Mouse (Mus musculus) kidney, postnatal 14 days (tissue): ENCODE results near the gene Sort1.

Source experiments
- DNase-seq: peaks from one replicate; pipeline ENCODE4 v3.0.0; 2022; ENCODE audit warnings: mixed read lengths

The Sort1 gene

GRCm38 (mm10) chr3:108295379-108296219 is 11.7 kb downstream of the Sort1 start:
- peak; percentile 63 for DNase-seq

DNA sequence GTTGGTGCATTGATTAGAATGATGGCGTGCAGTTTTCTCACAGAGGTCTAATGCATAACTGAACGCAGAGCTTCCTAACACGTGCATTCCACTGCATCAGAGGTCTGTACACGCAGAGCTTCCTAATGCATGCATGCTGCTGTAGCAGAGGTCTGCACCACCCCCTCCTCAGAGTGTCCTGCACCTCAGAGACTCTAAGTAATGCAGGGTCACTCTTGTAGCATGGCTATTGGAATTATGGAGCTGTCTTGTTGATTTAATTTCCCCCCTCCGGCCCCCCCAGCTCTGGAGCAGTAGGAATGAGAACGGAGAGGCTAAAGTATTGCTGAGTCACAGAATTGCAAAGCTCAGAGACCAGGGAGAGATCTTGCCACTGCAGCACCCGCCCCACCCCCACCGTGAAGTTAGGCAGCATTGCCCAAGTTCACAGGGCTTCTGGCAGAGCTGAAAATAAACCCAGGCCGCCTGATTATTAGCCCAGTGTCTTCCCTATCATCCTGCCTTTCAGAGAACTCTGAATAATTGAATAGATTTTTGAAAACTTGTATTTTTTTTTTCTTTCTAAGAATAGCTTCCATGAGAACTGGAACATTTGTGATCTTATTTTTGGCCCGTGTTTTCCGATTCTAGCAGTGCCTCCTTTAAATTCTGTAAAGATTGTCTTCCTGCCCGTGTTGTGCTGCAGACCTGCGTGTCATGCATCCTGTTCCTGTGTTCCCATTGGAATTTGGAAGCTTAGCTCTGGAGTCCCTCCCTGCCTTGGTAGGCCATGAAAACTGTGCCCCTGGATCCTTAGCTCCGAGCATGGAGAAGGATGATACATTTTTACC is 12.6 kb downstream of the Sort1 start:
- DNase-seq, result peak; percentile 71

- no peak for DNase-seq
These were observed 13.2 kb downstream of the Sort1 start for GRCm38 (mm10) chr3:108297050-108297419.

GRCm38 (mm10) chr3:108297603-108298553 is 14.0 kb downstream of the Sort1 start:
- no peak for DNase-seq

DNA sequence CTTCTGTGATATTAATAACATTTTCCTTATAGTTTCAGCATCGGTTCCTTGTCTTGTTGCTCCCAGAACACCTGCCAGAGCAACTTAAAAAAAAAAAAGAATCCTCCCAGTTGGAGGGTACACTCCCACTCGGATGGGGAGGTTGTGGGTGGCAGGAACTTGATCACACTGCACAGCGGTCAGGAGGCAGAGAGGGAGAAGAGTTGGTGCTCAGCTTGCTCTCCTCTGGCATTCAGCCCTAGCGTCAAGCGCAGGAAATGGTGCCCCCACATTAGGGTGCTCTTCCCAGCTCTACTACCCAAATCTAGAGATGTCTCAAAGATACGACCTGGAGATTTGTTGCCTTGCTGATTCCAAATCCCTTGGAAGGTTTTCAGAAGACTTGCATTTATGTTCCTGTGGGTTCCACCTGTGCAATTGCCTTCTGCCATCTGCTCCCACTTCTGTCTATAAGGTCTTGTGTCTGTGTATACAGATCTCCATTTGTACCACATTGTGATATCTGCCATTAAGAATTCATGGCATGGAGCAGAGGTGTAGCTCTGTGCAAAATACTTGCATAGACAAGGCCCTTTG is 16.7 kb downstream of the Sort1 start:
- DNase-seq, result no peak

DNA sequence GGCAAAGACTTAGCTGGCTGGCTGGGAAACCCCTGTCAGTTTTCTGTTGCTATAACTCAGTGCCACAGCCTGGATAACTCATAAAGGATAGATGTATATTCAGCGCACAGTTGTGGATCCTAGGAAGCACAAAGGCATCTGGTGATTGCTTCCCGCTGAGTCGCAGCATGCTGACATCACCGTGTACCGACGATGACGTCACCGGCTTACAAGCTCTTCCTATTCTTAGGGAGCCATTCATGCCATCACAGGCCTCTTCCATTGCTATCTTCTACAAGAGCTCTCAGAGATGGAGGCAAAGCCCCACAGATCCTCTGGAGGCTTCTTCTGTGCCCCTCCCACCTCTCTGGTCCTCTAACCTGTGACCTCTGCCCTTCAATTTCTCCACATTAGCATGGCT is 19.8 kb downstream of the Sort1 start:
- DNase-seq, result no peak

DNA sequence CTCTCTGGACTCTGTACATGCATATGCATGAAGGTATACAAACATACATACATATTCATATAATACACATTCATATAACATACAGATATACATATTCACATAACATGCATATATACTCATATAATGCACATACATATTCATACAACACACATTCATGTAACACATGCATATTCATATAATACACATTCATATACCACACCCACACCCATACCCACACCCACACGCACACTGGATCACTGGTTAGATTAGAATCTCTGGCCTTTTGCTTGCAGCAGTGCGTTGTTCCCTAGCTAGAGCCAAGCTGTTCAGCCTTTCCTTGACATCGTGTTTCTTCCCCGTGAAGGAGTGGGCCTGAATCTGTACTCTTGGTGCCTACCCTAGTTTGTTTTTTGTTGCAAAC is 20.9 kb downstream of the Sort1 start:
- no peak for DNase-seq

DNA sequence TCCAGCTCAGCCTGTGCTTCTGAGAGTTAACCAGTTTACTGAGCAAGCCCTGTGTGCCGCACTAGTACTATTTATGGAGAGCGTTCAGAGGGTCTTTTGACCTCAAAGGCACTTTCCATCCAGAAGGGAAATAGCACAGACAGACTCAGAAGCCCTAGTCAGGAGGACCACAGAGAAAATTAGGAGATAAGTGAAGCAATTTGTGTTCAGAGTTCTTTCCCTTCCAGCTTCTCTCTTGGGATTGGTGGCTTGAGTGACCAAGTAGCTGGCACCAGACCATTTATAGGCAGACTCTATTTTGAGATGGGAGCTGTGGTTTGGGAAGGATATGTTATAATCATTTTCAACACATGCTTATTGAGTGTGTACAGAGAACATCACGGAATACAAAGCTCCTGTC is 22.5 kb downstream of the Sort1 start:
- no peak for DNase-seq

DNA sequence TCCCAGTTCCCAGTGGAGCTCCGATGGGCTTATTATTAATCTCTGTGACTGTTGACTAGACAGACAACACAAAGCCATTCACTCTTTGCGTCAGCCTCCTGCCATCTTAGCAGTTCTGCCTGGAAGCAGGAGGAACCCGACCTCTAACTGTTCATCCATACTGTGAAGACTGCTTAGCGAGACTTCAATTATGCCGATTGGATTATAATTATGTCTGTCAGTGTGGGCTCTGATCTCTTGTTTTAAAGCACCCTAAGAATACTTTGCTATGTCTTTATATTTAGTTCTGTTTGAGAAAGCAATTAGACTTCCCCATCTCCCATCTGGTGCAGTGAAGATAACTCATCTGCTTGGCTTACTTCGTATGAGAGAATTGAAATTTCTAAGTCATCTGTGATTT is 23.6 kb downstream of the Sort1 start:
- DNase-seq, result no peak

DNA sequence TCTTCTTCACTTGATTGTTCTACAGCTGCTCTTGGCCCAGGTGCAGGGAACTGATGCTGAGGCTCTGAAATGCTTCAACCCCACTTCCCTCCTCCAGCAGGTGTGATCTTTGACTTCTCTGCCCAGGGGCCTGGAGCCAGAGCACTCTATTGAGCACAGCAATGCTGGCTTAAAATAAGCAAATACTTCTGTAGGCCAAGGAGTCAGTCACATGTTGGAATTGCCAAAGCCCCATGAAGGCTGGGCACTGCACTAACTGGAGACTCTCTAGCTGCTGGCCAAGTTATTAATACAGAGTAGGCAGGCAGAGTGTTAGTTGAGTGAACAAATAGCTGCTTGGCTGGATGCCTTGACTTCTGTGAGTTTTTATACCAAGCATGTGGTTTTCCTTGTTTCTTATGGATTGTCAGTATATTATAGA is 27.0 kb downstream of the Sort1 start:
- DNase-seq, result no peak

- no peak for DNase-seq
These were observed 27.8 kb downstream of the Sort1 start for GRCm38 (mm10) chr3:108311688-108312087.

GRCm38 (mm10) chr3:108312414-108312813 is 28.5 kb downstream of the Sort1 start:
- no peak for DNase-seq

GRCm38 (mm10) chr3:108313138-108313537 is 29.3 kb downstream of the Sort1 start:
- DNase-seq, result no peak

DNA sequence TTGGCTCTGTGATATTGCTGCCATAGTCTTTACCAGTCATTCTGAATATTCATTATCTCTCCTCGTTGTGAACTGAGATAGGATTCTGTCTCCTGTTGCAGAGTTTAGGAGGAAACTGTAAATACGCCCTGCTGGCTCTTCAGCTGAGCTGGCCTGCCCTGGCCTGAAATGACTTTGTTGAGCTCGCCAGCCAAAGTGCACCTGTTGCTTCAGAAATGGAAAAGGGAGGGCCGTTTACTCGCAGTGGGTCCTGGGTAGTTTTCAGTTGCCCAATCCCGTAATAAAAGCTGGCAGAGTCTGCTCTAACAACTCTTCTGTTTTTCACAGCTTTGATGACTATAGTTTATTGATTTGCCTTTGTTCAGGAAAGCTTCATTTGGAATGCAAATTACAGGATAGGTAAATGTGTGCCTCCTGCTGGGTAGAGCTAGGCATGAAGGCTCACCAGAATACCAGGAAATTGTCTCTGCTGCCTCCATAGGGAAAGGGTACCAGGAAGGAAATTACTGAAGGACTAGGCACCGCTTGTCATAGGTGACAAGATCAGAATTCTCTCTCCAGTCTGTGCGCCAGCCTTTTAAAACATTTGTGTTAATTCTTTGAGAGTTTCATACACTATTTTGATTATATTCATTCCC is 30.3 kb downstream of the Sort1 start:
- DNase-seq, result no peak

DNA sequence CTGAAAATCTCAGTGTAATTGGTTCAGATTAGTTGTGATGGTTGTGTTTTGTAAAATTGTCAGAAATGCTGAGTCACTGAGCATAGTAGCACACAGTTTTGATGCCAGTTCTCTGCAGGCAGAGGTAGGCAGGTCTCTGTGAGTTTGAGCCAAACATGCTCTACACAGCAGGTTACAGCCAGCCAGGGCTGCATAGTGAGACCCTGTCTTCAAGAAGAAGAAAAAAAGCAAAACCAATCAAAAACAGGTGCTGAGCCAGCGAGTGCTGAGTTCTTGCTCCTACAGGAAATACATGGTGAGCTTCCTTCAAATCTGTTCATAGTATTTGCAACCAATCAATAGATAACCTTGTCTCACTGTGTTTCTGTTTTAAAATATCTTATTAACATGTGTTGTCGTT is 34.6 kb downstream of the Sort1 start:
- no peak for DNase-seq

DNA sequence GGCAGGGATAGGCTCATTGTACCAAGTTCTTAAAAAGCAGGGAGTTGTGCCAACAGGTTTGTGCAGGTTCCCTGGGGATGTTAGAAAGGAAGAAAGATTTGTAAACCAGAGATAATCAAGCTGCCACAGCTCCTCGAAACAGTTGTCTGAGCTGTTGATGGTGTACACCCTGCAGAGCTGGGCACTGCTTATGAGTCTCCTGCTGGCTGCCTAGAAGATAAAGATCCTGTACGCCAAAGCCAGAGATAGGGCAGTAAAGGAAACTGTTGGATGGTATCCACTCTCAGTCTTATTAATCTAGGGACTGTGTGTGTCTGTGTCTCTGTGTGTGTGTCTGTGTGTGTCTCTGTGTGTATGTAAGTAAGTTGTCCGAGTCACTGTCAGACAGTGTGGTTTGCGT is 37.8 kb downstream of the Sort1 start:
- DNase-seq, result no peak

GRCm38 (mm10) chr3:108322136-108322535 is 38.3 kb downstream of the Sort1 start:
- DNase-seq, result no peak

GRCm38 (mm10) chr3:108322962-108323361 is 39.1 kb downstream of the Sort1 start:
- no peak for DNase-seq

DNA sequence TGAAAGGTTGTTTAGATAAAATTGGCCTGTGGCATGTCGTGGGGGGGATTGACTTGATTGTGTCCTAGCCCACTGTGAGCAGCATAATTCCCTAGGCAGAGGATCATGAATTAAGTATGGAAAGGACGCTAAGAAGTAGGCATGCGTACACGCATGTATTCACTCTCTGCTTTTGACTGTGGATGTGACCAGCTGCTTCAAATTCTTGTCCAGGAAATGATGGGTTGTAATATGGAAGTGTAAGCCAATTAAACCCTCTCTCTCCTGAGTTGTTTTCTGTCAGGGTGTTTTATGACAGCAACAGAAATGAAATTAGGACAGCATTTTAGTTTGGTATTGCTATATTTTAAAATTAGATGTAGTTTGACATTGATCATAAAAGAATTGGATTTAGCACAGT is 41.0 kb downstream of the Sort1 start:
- DNase-seq, result no peak

DNA sequence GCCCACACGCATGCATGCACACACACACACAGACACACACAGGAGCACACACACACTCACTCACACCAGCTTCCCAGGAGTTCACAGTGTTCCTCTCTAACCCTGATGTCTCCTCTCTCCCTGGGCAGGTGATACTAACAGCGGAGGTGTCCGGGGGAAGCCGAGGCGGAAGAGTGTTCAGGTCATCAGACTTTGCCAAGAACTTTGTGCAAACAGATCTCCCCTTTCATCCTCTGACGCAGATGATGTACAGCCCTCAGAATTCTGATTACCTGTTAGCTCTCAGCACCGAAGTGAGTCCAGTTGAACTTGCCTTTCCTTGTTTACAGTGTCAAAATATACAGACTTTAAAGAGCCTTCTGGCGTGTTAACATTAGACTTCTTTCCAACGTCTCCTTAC is 41.6 kb downstream of the Sort1 start:
- DNase-seq, result no peak

GRCm38 (mm10) chr3:108327275-108327674 is 43.4 kb downstream of the Sort1 start:
- DNase-seq, result no peak

GRCm38 (mm10) chr3:108327916-108328315 is 44.0 kb downstream of the Sort1 start:
- DNase-seq, result peak; percentile 19
